Mouse (Mus musculus): Measurements from ENCODE around the gene Fam24b. TPM values are rescaled to one million over a fixed set of nuclear protein-coding genes. Genes with fewer than 3 reads are reported as not detected.

Fam24b gene
- polyA plus RNA-seq, 1 experiment from 2014 or later = not detected

- ATAC-seq = no peak
- Histone ChIP-seq H3K9ac (replicated peaks; ENCODE audit: low read depth, low read length) (no peak overlapping the region), H3K27me3 (replicated peaks; ENCODE audit: control insufficient read depth, insufficient read depth, low read length) (no peaks in the 10 kb centered on the region), H3K27ac (ENCODE audit: low read length) (no peak overlapping the region), H3K36me3 (ENCODE audit: control insufficient read depth, insufficient read depth) (peaks cover 5% of the 10 kb centered on the region; the same call in 1 of the 2 replicates), H3K4me2 (ENCODE audit: low read length) (no peak overlapping the region), H3K9me3 (ENCODE audit: control insufficient read depth, low read length) (no peaks in the 10 kb centered on the region), H3K4me3 (replicated peaks; ENCODE audit: low read length) (no peak overlapping the region), H3K4me1 (replicated peaks; ENCODE audit: control insufficient read depth, insufficient read depth, low read length) (peaks cover 2% of the 10 kb centered on the region; the same call in 1 of the 2 replicates)
- 48% methylated on average over 7 of the region's 7 CpGs for WGBS
Measured at GRCm38 (mm10) chr7:131345856-131346541, 16.7 kb upstream of the Fam24b start.

GRCm38 (mm10) chr7:131337502-131338068 lies 8.3 kb upstream of the Fam24b start:
- H3K4me2 ChIP-seq (ENCODE audit: low read length) = no peak overlapping the region
- H3K27ac ChIP-seq (ENCODE audit: low read length) = no peak overlapping the region
- H3K9ac ChIP-seq (replicated peaks; ENCODE audit: low read depth, low read length) = no peak overlapping the region
- H3K4me1 ChIP-seq (replicated peaks; ENCODE audit: control insufficient read depth, insufficient read depth, low read length) = no peaks in the 10 kb centered on the region; the same call in 1 of the 2 replicates
- WGBS = 21% methylated on average over 8 of the region's 8 CpGs
- 0 out of 2 replicates have a peak, but pooled peaks cover 3% of the 10 kb centered on the region for H3K36me3 ChIP-seq (ENCODE audit: control insufficient read depth, insufficient read depth)
- no peaks in the 10 kb centered on the region for H3K27me3 ChIP-seq (replicated peaks; ENCODE audit: control insufficient read depth, insufficient read depth, low read length)
- no peaks in the 10 kb centered on the region for H3K9me3 ChIP-seq (ENCODE audit: control insufficient read depth, low read length)
- no peak for ATAC-seq
- no peak overlapping the region for H3K4me3 ChIP-seq (replicated peaks; ENCODE audit: low read length)

GRCm38 (mm10) chr7:131333564-131333963 lies 4.2 kb upstream of the Fam24b start, which contains the start of gene Fam24a:
Gene Fam24a (plus strand): TSS chr7:131333864.
- Histone ChIP-seq H3K36me3 (ENCODE audit: control insufficient read depth, insufficient read depth) (no peaks in the 10 kb centered on the region), H3K4me3 (replicated peaks; ENCODE audit: low read length) (no peak within 1 kb of the TSS), H3K27ac (ENCODE audit: low read length) (no peak within 1 kb of the TSS), H3K4me1 (replicated peaks; ENCODE audit: control insufficient read depth, insufficient read depth, low read length) (no peaks in the 10 kb centered on the region; the same call in 1 of the 2 replicates), H3K27me3 (replicated peaks; ENCODE audit: control insufficient read depth, insufficient read depth, low read length) (no peaks in the 10 kb centered on the region), H3K9ac (replicated peaks; ENCODE audit: low read depth, low read length) (no peak within 1 kb of the TSS), H3K9me3 (ENCODE audit: control insufficient read depth, low read length) (no peaks in the 10 kb centered on the region), H3K4me2 (ENCODE audit: low read length) (no peak within 1 kb of the TSS)
- no peak for ATAC-seq
- 14% methylated on average over 1 of the region's 1 CpGs for WGBS

GRCm38 (mm10) chr7:131331688-131332087 lies 2.4 kb upstream of the Fam24b start:
- Histone ChIP-seq H3K9me3 (ENCODE audit: control insufficient read depth, low read length) (no peaks in the 10 kb centered on the region), H3K9ac (replicated peaks; ENCODE audit: low read depth, low read length) (no peak overlapping the region), H3K27me3 (replicated peaks; ENCODE audit: control insufficient read depth, insufficient read depth, low read length) (no peaks in the 10 kb centered on the region), H3K4me1 (replicated peaks; ENCODE audit: control insufficient read depth, insufficient read depth, low read length) (no peaks in the 10 kb centered on the region), H3K4me2 (ENCODE audit: low read length) (no peak overlapping the region), H3K36me3 (ENCODE audit: control insufficient read depth, insufficient read depth) (no peaks in the 10 kb centered on the region), H3K27ac (ENCODE audit: low read length) (no peak overlapping the region), H3K4me3 (replicated peaks; ENCODE audit: low read length) (no peak overlapping the region)
- no peak for ATAC-seq
- WGBS = 78% methylated on average over 2 of the region's 2 CpGs

GRCm38 (mm10) chr7:131327054-131327453 lies 2.3 kb downstream of the Fam24b start:
- Histone ChIP-seq H3K4me2 (ENCODE audit: low read length) (no peak overlapping the region), H3K4me1 (replicated peaks; ENCODE audit: control insufficient read depth, insufficient read depth, low read length) (no peaks in the 10 kb centered on the region), H3K27ac (ENCODE audit: low read length) (no peak overlapping the region), H3K36me3 (ENCODE audit: control insufficient read depth, insufficient read depth) (no peaks in the 10 kb centered on the region), H3K9ac (replicated peaks; ENCODE audit: low read depth, low read length) (no peak overlapping the region), H3K27me3 (replicated peaks; ENCODE audit: control insufficient read depth, insufficient read depth, low read length) (no peaks in the 10 kb centered on the region), H3K4me3 (replicated peaks; ENCODE audit: low read length) (no peak overlapping the region), H3K9me3 (ENCODE audit: control insufficient read depth, low read length) (no peaks in the 10 kb centered on the region)
- WGBS = 92% methylated on average over 5 of the region's 5 CpGs
- no peak for ATAC-seq

- Histone ChIP-seq H3K27me3 (replicated peaks; ENCODE audit: control insufficient read depth, insufficient read depth, low read length) (no peaks in the 10 kb centered on the region), H3K4me1 (replicated peaks; ENCODE audit: control insufficient read depth, insufficient read depth, low read length) (no peaks in the 10 kb centered on the region), H3K4me2 (ENCODE audit: low read length) (no peak within 1 kb of the TSS), H3K4me3 (replicated peaks; ENCODE audit: low read length) (no peak within 1 kb of the TSS), H3K36me3 (ENCODE audit: control insufficient read depth, insufficient read depth) (no peaks in the 10 kb centered on the region), H3K9ac (replicated peaks; ENCODE audit: low read depth, low read length) (no peak within 1 kb of the TSS), H3K27ac (ENCODE audit: low read length) (no peak within 1 kb of the TSS), H3K9me3 (ENCODE audit: control insufficient read depth, low read length) (no peaks in the 10 kb centered on the region)
- ATAC-seq = no peak
- 77% methylated on average over 2 of the region's 2 CpGs for WGBS
Measured at GRCm38 (mm10) chr7:131322192-131322591, 7.1 kb downstream of the Fam24b start, which contains the start of gene Cuzd1. Gene Cuzd1 (minus strand): TSS chr7:131322292.

GRCm38 (mm10) chr7:131318340-131318739 lies 11.0 kb downstream of the Fam24b start:
- no peaks in the 10 kb centered on the region for H3K36me3 ChIP-seq (ENCODE audit: control insufficient read depth, insufficient read depth)
- no peak overlapping the region for H3K9ac ChIP-seq (replicated peaks; ENCODE audit: low read depth, low read length)
- H3K27me3 ChIP-seq (replicated peaks; ENCODE audit: control insufficient read depth, insufficient read depth, low read length) = no peaks in the 10 kb centered on the region
- no peak for ATAC-seq
- no peak overlapping the region for H3K4me3 ChIP-seq (replicated peaks; ENCODE audit: low read length)
- 78% methylated on average over 6 of the region's 7 CpGs for WGBS
- H3K4me1 ChIP-seq (replicated peaks; ENCODE audit: control insufficient read depth, insufficient read depth, low read length) = no peaks in the 10 kb centered on the region
- H3K9me3 ChIP-seq (ENCODE audit: control insufficient read depth, low read length) = no peaks in the 10 kb centered on the region
- H3K27ac ChIP-seq (ENCODE audit: low read length) = no peak overlapping the region
- no peak overlapping the region for H3K4me2 ChIP-seq (ENCODE audit: low read length)

- 82% methylated on average over 12 of the region's 12 CpGs for WGBS
- Histone ChIP-seq H3K4me3 (replicated peaks; ENCODE audit: low read length) (no peak overlapping the region), H3K4me2 (ENCODE audit: low read length) (no peak overlapping the region), H3K4me1 (replicated peaks; ENCODE audit: control insufficient read depth, insufficient read depth, low read length) (no peaks in the 10 kb centered on the region), H3K27me3 (replicated peaks; ENCODE audit: control insufficient read depth, insufficient read depth, low read length) (no peaks in the 10 kb centered on the region), H3K36me3 (ENCODE audit: control insufficient read depth, insufficient read depth) (no peaks in the 10 kb centered on the region), H3K9ac (replicated peaks; ENCODE audit: low read depth, low read length) (no peak overlapping the region), H3K9me3 (ENCODE audit: control insufficient read depth, low read length) (no peaks in the 10 kb centered on the region), H3K27ac (ENCODE audit: low read length) (no peak overlapping the region)
- ATAC-seq = no peak
Measured at GRCm38 (mm10) chr7:131317587-131317986, 11.7 kb downstream of the Fam24b start.

GRCm38 (mm10) chr7:131314493-131314892 lies 14.8 kb downstream of the Fam24b start:
- Histone ChIP-seq H3K27me3 (replicated peaks; ENCODE audit: control insufficient read depth, insufficient read depth, low read length) (no peaks in the 10 kb centered on the region), H3K4me1 (replicated peaks; ENCODE audit: control insufficient read depth, insufficient read depth, low read length) (no peaks in the 10 kb centered on the region), H3K27ac (ENCODE audit: low read length) (no peak overlapping the region), H3K36me3 (ENCODE audit: control insufficient read depth, insufficient read depth) (no peaks in the 10 kb centered on the region), H3K9ac (replicated peaks; ENCODE audit: low read depth, low read length) (no peak overlapping the region), H3K4me2 (ENCODE audit: low read length) (no peak overlapping the region), H3K9me3 (ENCODE audit: control insufficient read depth, low read length) (no peaks in the 10 kb centered on the region), H3K4me3 (replicated peaks; ENCODE audit: low read length) (no peak overlapping the region)
- 84% methylated on average over 7 of the region's 7 CpGs for WGBS
- ATAC-seq = no peak
